Mouse (Mus musculus) T-cell, adult 2 months (primary cell): ENCODE results near the gene Cbx3.

Experiments used
- DNase-seq: peaks from one replicate; pipeline ENCODE4 v3.0.0; 2022; ENCODE audit warnings: low spot score

Cbx3 gene

GRCm38 (mm10) chr6:51524321-51524931, 54.3 kb downstream of the Cbx3 start:
- DNase-seq = peak; percentile 15

GRCm38 (mm10) chr6:51525001-51525400, 54.8 kb downstream of the Cbx3 start:
- no peak for DNase-seq

GRCm38 (mm10) chr6:51529457-51529856, 59.3 kb downstream of the Cbx3 start:
- no peak for DNase-seq
